Mouse (Mus musculus) ovary, postnatal 36 days (tissue): ENCODE results near the gene Olfr141.

Experiments used
- DNase-seq: peaks from one replicate; pipeline ENCODE4 v3.0.0; 2022; ENCODE audit warnings: low spot score, mixed read lengths

Gene Olfr141

GRCm38 (mm10) chr2:86809918-86810317, at the start of gene Olfr141:
Olfr141 (minus strand) TSS chr2:86810018.
- no peak for DNase-seq

- DNase-seq, result no peak
Observed at GRCm38 (mm10) chr2:86851596-86851995, 41.8 kb upstream of the Olfr141 start, which contains the start of gene Olfr1095. Olfr1095 (minus strand) TSS chr2:86851696.

- DNase-seq, result no peak
Observed at GRCm38 (mm10) chr2:86824363-86824762, 14.5 kb upstream of the Olfr141 start, which contains the start of gene Olfr1094. Olfr1094 (plus strand) TSS chr2:86824663.

- DNase-seq, result no peak
Observed at GRCm38 (mm10) chr2:86782179-86782578, 27.6 kb downstream of the Olfr141 start, which contains the start of gene Olfr1093. Olfr1093 (plus strand) TSS chr2:86782479.

GRCm38 (mm10) chr2:86761050-86761449, 48.8 kb downstream of the Olfr141 start:
- no peak for DNase-seq

GRCm38 (mm10) chr2:86758893-86759292, 50.9 kb downstream of the Olfr141 start, which contains the start of gene Olfr1090:
Olfr1090 (minus strand) TSS chr2:86758993.
- DNase-seq, result no peak
